Mouse (Mus musculus) T-helper 2 cell (primary cell): ENCODE data around the gene Hmgcl.
"Not testable (repeated sequence)": the region's sequence is repeated elsewhere in the genome, so short reads cannot be mapped to it uniquely, and the experiment has no call there.

Source experiments
- in situ Hi-C: fragments of 300-600 bp; cut with MboI, MseI; formaldehyde crosslinking; loops from one replicate; pipeline ENCODE4 v1.15.1; 2025; ENCODE audit warnings: high pct_unique_total_duplicates

Gene Hmgcl

GRCm38 (mm10) chr4:135958354-135958753 lies 12.1 kb downstream of the Hmgcl start:
- in situ Hi-C loops = loop anchor here (25.0 kb wide), 1 partner anchor 1904 kb away; the partner anchor contains the start of gene Ece1

GRCm38 (mm10) chr4:135960717-135961116 lies 14.5 kb downstream of the Hmgcl start:
- in situ Hi-C loops = loop anchor here (25.0 kb wide), 1 partner anchor 1902 kb away; the partner anchor contains the start of gene Ece1

GRCm38 (mm10) chr4:135961709-135962108 lies 15.5 kb downstream of the Hmgcl start:
- in situ Hi-C loops = loop anchor here (25.0 kb wide), 1 partner anchor 1901 kb away; the partner anchor contains the start of gene Ece1

GRCm38 (mm10) chr4:135962198-135962597 lies 15.9 kb downstream of the Hmgcl start:
- in situ Hi-C loops = loop anchor here (25.0 kb wide), 1 partner anchor 1900 kb away; the partner anchor contains the start of gene Ece1

GRCm38 (mm10) chr4:135962946-135963345 lies 16.7 kb downstream of the Hmgcl start:
- in situ Hi-C loops = loop anchor here (25.0 kb wide), 1 partner anchor 1899 kb away; the partner anchor contains the start of gene Ece1

- in situ Hi-C loops = loop anchor here (25.0 kb wide), 1 partner anchor 1899 kb away; the partner anchor contains the start of gene Ece1
Measured at GRCm38 (mm10) chr4:135963457-135964193, 17.4 kb downstream of the Hmgcl start, which contains the start of gene Gale. Gene Gale (plus strand): TSS chr4:135963727.

- in situ Hi-C loops = loop anchor here (25.0 kb wide), 1 partner anchor 1898 kb away; the partner anchor contains the start of gene Ece1
Measured at GRCm38 (mm10) chr4:135964426-135964825, 18.2 kb downstream of the Hmgcl start.

- in situ Hi-C loops = loop anchor here (5.0 to 25.0 kb wide), 2 partner anchors 192 to 1897 kb away; partner anchors contain the start of gene Ece1
Measured at GRCm38 (mm10) chr4:135965113-135965512, 18.9 kb downstream of the Hmgcl start.

GRCm38 (mm10) chr4:135966283-135966682 lies 20.0 kb downstream of the Hmgcl start:
- in situ Hi-C loops = loop anchor here (5.0 to 25.0 kb wide), 2 partner anchors 191 to 1896 kb away; partner anchors contain the start of gene Ece1

- in situ Hi-C loops = loop anchor here (5.0 to 25.0 kb wide), 2 partner anchors 190 to 1895 kb away; partner anchors contain the start of gene Ece1
Measured at GRCm38 (mm10) chr4:135967086-135967760, 21.0 kb downstream of the Hmgcl start.

- in situ Hi-C loops = loop anchor here (5.0 to 25.0 kb wide), 2 partner anchors 189 to 1894 kb away; partner anchors contain the start of gene Ece1
Measured at GRCm38 (mm10) chr4:135968271-135968869, 22.1 kb downstream of the Hmgcl start.

GRCm38 (mm10) chr4:135969070-135969750 lies 23.0 kb downstream of the Hmgcl start:
- in situ Hi-C loops = loop anchor here (5.0 to 25.0 kb wide), 2 partner anchors 188 to 1893 kb away; partner anchors contain the start of gene Ece1

- in situ Hi-C loops = loop anchor here (10.0 to 25.0 kb wide), 2 partner anchors 74 to 1892 kb away; partner anchors contain the start of gene Ece1
Measured at GRCm38 (mm10) chr4:135970585-135970984, 24.3 kb downstream of the Hmgcl start.

GRCm38 (mm10) chr4:135971805-135972555 lies 25.7 kb downstream of the Hmgcl start:
- in situ Hi-C loops = loop anchor here (10.0 to 25.0 kb wide), 2 partner anchors 73 to 1890 kb away; partner anchors contain the start of gene Ece1

- in situ Hi-C loops = loop anchor here (10.0 to 25.0 kb wide), 2 partner anchors 72 to 1890 kb away; partner anchors contain the start of gene Ece1
Measured at GRCm38 (mm10) chr4:135972556-135972906, 26.3 kb downstream of the Hmgcl start, which contains the start of gene Lypla2. Gene Lypla2 (minus strand): TSS chr4:135972626.

- in situ Hi-C loops = loop anchor here (10.0 to 25.0 kb wide), 2 partner anchors 72 to 1889 kb away; partner anchors contain the start of gene Ece1
Measured at GRCm38 (mm10) chr4:135972911-135973811, 26.9 kb downstream of the Hmgcl start.

GRCm38 (mm10) chr4:135976146-135976545 lies 29.9 kb downstream of the Hmgcl start:
- in situ Hi-C loops = loop anchor here (10.0 kb wide), 1 partner anchor 69 kb away; no protein-coding TSS in a partner anchor

GRCm38 (mm10) chr4:135980223-135980622 lies 34.0 kb downstream of the Hmgcl start:
- in situ Hi-C loops = not testable (repeated sequence)
